Mouse (Mus musculus) midbrain, embryonic 16.5 days (tissue): Measurements from ENCODE around the gene Zfp973. TPM values are rescaled to one million over a fixed set of nuclear protein-coding genes. Genes with fewer than 3 reads are reported as not detected.
"Not testable (repeated sequence)": the region's sequence is repeated elsewhere in the genome, so short reads cannot be mapped to it uniquely, and the experiment has no call there.

Experiments used
- ATAC-seq: fragments of 200-750 bp; cut with Nextera tagmentation; 2 replicates; pipeline ENCODE4 v1.8.0; 2017; ENCODE audit warnings: moderate TSS enrichment
- H3K27ac ChIP-seq: fragments of 300-500 bp; sonication (generic); 2 replicates; pipeline ENCODE4 v1.5.1; 2014; ENCODE audit warnings: mild to moderate bottlenecking, low read length, mixed read lengths
- H3K27me3 ChIP-seq: fragments of 300-500 bp; sonication (generic); 2 replicates; pipeline ENCODE4 v1.6.1; 2014; ENCODE audit warnings: low read depth, low read length, mixed read lengths; ENCODE audit not compliant: control insufficient read depth, insufficient read depth
- H3K36me3 ChIP-seq: fragments of 300-500 bp; sonication (generic); 2 replicates; pipeline ENCODE4 v1.6.1; 2014; ENCODE audit warnings: mild to moderate bottlenecking, low read length, moderate library complexity, mixed read lengths; ENCODE audit not compliant: control insufficient read depth, insufficient read depth
- H3K4me1 ChIP-seq: fragments of 300-500 bp; sonication (generic); 2 replicates; pipeline ENCODE4 v1.6.1; 2014; ENCODE audit warnings: mild to moderate bottlenecking, low read length, mixed read lengths; ENCODE audit not compliant: control insufficient read depth, insufficient read depth
- H3K4me2 ChIP-seq: fragments of 300-500 bp; sonication (generic); 2 replicates; pipeline ENCODE4 v1.6.1; 2014; ENCODE audit warnings: mild to moderate bottlenecking, low read length, mixed read lengths
- H3K4me3 ChIP-seq: fragments of 300-500 bp; sonication (generic); 2 replicates; pipeline ENCODE4 v1.5.1; 2014; ENCODE audit warnings: low read depth, mild to moderate bottlenecking, low read length, moderate library complexity, mixed read lengths
- H3K9ac ChIP-seq: fragments of 300-500 bp; sonication (generic); 2 replicates; pipeline ENCODE4 v1.6.1; 2014; ENCODE audit warnings: low read depth, low read length, mixed read lengths
- H3K9me3 ChIP-seq: fragments of 300-500 bp; sonication (generic); replicated peaks from 2 replicates; pipeline ENCODE4 v1.6.1; 2014; ENCODE audit warnings: mild to moderate bottlenecking, low read length, mixed read lengths; ENCODE audit not compliant: control insufficient read depth, poor library complexity, severe bottlenecking
- WGBS: fragments of 180-500 bp; shearing (Covaris S2); extraction: QIAGEN DNeasy Blood & Tissue Kit; methylation state at CpG from one replicate; pipeline ENCODE4 v1.1.7; 2014; 5-methylcytosine and 5-hydroxymethylcytosine counted together
- polyA plus RNA-seq: library from polyadenylated mRNA; unstranded; fragments of >200 nt; fragmentation: Nextera tagmentation; extraction: Ambion mirVana; gene quantifications from 2 replicates; pipeline ENCODE4 v1.2.1, GENCODE M21; 2015

The Zfp973 gene
- 9.2 and 10.2 TPM in 2 replicates for polyA plus RNA-seq

GRCm38 (mm10) chr2:176670222-176670621 lies at the start of gene Zfp973:
Zfp973 (plus strand) TSS chr2:176670522.
- H3K9me3 ChIP-seq, ATAC-seq, H3K4me3 ChIP-seq, H3K27ac ChIP-seq, H3K27me3 ChIP-seq, H3K9ac ChIP-seq, H3K4me2 ChIP-seq, H3K4me1 ChIP-seq, H3K36me3 ChIP-seq: not testable (repeated sequence)
- no CpG with 5 or more reads among the region's 6 CpGs for WGBS

GRCm38 (mm10) chr2:176636244-176636643 lies 34.1 kb upstream of the Zfp973 start, which contains the start of gene Gm14308:
Gm14308 (minus strand) TSS chr2:176636344.
- not testable (repeated sequence) for ATAC-seq, H3K4me3 ChIP-seq, H3K9ac ChIP-seq, H3K27ac ChIP-seq, H3K9me3 ChIP-seq, H3K27me3 ChIP-seq, H3K4me1 ChIP-seq, H3K4me2 ChIP-seq, H3K36me3 ChIP-seq
- no CpG with 5 or more reads among the region's 4 CpGs for WGBS

- not testable (repeated sequence) for H3K27ac ChIP-seq, H3K4me1 ChIP-seq, H3K27me3 ChIP-seq, H3K9me3 ChIP-seq, ATAC-seq, H3K36me3 ChIP-seq
- Histone ChIP-seq H3K9ac (0 out of 2 replicates have a peak within 1 kb of the TSS, but pooled peaks have one; percentile 25), H3K4me2 (peak within 1 kb of the TSS; percentile 42), H3K4me3 (peak within 1 kb of the TSS; percentile 44)
- WGBS = 0% methylated on average over 1 of the region's 6 CpGs
Measured at GRCm38 (mm10) chr2:176708051-176708450, 37.7 kb downstream of the Zfp973 start, which contains the start of gene Gm14305. Gm14305 (plus strand) TSS chr2:176708328.

Other genes starting within 250 kb of the Zfp973 start
- gene Gm14435, start 246.9 kb upstream of the Zfp973 start, polyA plus RNA-seq = 11.1 and 13.1 TPM in 2 replicates
- 3.1 and 10.8 TPM in 2 replicates for gene Gm14434, start 183.7 kb upstream of the Zfp973 start, polyA plus RNA-seq
- not detected in 2 replicates for gene Zfp967, start 149.5 kb upstream of the Zfp973 start, polyA plus RNA-seq
- gene Gm14308, start 34.2 kb upstream of the Zfp973 start, polyA plus RNA-seq = 26.8 and 29.4 TPM in 2 replicates
- 34.2 and 41.0 TPM in 2 replicates for gene Gm14305, start 37.8 kb downstream of the Zfp973 start, polyA plus RNA-seq
- 7.2 and 7.4 TPM in 2 replicates for gene Gm14295, start 128.1 kb downstream of the Zfp973 start, polyA plus RNA-seq
- not detected in 2 replicates for gene Gm14408, start 160.6 kb downstream of the Zfp973 start, polyA plus RNA-seq